Mouse (Mus musculus): ENCODE data around the gene Gadd45a. TPM values are rescaled to one million over a fixed set of nuclear protein-coding genes. Genes with fewer than 3 reads are reported as not detected.
"Not testable (repeated sequence)": the region's sequence is repeated elsewhere in the genome, so short reads cannot be mapped to it uniquely, and the experiment has no call there.

The Gadd45a gene
- total RNA-seq, 2 experiments from 2014 or later: 16.8 to 19.3 TPM

DNA sequence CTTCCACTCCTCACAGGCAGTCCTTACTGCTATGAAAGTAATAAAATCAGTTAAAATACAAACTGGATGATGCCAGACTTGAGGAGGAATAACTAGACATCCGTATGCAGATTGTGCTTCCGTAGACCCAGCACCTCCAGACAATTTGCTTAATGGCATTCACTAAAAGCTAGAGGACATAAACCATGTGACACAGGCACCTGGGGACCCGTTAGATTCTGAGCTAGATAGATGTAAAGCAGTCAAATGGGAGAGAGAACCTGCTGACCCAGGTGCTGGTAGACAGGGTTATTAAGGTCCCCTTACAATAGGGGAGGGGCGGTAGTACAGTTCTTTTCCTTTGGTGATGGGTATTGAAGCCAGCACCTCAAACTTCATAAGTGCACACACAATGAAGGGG lies 13.5 kb downstream of the Gadd45a start:
- DNase-seq: no peak
- intact Hi-C loops (cut with DNase I): no loop called here

DNA sequence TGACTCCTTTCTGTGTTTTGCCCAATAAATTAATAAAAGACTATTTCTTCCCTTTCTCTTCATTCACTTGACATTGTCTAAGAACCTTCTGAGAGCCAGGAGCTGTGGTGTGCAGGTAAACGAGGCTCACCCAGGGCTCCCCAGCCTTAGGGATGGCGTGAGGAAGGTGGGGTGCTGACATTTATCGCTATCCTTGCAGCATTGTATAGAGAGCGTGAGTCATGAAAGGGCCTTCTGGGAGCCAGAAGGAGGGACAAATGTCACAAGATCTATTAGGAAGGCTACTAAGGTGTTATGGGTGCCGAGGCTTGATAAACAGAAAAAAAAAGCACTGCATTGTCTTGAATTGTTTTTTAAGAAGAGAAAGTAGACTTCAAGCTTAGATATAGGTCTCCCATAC lies 15.9 kb downstream of the Gadd45a start:
- DNase-seq: no peak
- intact Hi-C loops (cut with DNase I): no loop called here

DNA sequence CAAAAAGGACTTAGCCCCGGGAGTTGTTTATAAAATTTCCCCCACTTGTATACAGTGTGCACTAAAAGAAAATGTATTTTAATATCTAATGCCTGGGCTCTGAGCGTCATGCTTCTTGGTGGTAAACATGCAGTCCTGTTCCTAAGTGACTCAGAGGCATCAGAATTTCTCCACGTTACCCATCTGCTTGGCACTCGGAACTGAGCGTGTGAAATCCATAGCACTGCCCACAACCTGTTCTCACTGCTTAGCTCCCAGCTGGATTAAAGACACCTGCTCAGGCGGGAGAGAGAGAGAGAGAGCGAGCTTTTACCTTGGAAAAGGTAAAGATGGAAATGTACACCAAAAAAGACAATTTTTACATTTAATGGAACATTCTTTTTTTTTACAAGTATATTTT lies 18.3 kb downstream of the Gadd45a start:
- intact Hi-C loops (cut with DNase I): not testable (repeated sequence)

DNA sequence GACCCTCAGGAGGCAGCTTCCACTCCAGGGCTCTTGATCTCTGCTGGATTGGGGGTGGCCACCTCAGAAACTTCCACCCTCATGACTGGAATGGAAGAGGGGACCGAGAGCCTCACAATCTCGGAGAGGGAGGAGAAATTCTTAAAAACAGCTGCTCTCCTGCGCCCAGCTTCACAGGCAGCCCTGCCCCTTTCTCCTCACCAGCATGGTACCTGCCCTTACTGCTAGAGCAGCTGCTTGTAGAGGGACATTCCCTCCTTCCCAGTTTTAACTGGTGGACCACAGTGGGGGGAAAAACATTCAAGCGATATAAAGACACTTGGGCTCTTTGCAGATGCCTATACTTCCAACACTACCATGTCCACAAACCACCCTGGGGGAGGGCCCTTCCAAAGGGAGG lies 18.9 kb downstream of the Gadd45a start:
- intact Hi-C loops (cut with DNase I): no loop called here
- no peak for DNase-seq

More for the DNA sequence above, 18.3 kb downstream of the Gadd45a start:
- DNase-seq: not testable (repeated sequence)

DNA sequence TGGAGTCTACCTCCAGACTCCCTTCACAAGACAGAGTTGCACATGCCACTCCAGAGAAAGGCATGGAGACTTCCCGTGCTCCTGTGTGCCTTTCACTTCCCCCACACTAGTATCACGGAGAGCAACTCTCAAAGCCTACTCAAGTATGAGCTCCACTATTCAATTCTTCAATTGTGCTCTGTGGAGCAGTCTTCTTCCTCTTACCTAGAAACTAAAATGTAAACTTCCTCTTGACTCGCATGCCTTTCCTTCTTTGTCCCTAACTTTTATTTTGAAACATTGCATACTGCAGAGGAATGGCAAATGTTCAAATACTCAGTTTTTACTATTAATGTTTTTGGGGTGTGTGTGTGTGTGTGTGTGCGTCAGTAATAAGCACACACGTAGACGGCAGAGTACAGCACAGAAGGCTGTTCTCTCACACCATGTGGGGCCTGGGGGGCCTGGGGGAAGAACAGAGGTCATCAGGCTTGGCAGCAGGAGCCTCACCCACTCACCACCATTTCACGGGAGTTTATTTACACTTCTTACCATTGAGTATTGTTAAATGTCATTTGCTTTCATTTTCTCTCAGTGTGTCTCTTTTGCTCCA lies 20.6 kb downstream of the Gadd45a start:
- no peak for DNase-seq
- intact Hi-C loops (cut with DNase I): no loop called here

DNA sequence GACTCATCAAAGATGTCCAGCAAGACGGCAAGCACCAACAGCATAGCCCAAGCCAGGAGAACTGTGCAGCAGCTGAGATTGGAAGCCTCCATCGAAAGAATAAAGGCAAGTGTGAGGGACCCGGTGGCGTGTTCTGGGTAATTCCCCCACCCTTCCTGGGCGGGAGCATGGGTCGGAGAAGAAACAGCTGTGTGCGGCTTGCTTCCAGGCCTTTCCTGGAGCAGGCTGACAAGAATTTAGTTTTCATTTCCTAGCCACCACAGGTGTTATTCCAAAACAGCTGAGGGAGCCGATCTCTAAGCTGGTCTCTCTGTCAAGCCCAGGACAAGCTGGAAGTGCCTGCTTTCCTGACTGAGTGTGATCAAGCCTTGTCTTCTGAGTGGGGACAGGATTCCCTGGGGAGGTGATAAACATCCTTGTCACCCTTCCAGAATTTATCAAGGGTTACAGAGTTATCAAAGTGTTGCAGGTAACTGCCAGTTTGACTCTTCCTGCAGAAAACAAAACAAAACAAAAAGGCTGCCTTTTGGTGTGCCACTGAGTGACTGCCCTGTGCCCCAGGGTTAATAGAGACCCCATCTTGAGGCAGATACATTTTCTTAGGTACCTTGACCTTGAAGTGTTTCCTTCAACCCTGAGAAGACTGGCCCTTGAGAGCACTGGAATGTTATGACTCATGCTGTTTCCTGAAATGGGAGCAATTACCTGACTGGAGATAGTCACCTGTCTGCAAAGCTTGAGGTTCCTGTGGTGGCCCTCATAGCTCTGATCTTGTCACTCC lies 21.3 kb downstream of the Gadd45a start:
- peak; percentile 58 to 63 for DNase-seq
- intact Hi-C loops (cut with DNase I): no loop called here

DNA sequence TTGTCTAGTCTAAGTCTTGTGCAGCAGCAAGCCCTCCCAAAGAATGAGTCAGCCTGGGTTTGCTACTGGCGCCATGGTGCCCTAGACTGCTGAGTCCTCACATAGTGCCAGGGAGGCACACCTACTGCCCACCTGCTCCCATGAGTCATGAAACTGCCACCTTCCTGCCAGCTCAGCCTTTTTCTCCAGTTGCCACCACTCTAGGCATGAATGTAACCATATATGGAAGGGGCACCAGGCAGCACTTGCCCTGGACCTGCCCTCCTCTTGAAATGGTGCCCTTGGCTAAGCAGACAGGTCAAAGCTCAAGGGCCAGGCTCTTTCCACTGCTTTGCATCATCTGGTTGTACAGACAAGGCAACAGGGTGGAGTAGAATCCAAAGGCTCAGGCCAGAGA lies 22.6 kb downstream of the Gadd45a start:
- intact Hi-C loops (cut with DNase I): no loop called here
- no peak for DNase-seq

DNA sequence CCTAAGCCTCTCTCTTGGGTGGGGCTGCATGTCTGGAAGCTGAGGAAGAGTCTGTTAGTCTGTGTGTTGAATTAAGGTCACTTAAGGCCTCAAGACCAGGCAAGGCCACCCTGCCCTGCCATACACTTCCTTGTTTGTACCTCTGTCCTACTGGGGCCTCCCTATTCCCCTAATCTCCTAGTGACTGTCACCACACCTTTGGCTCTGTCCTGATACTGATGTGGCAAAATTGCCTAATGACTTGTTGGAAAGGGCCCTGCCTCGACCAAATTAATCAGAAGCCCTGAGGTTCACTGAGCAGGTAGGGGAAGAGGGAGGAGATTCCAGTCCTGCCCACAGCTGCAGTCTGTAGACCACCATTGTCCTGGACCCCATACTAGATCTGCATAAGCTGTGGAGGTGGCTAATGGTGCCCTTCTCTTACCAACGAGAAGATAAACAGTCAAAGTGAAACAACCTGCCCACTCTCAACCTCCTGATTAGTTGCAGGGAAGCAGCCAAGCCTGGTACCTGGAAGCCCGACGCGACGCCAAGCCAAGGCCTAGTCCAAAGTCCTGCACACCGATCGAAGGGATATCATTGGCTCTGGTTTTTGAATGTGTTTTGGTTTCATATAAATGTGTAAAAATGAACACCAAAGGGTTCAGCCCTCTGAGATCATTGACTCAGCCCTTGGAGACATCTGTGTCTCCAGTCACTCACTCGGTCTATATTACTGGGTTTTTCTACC lies 23.1 kb downstream of the Gadd45a start:
- DNase-seq: no peak
- intact Hi-C loops (cut with DNase I): no loop called here

DNA sequence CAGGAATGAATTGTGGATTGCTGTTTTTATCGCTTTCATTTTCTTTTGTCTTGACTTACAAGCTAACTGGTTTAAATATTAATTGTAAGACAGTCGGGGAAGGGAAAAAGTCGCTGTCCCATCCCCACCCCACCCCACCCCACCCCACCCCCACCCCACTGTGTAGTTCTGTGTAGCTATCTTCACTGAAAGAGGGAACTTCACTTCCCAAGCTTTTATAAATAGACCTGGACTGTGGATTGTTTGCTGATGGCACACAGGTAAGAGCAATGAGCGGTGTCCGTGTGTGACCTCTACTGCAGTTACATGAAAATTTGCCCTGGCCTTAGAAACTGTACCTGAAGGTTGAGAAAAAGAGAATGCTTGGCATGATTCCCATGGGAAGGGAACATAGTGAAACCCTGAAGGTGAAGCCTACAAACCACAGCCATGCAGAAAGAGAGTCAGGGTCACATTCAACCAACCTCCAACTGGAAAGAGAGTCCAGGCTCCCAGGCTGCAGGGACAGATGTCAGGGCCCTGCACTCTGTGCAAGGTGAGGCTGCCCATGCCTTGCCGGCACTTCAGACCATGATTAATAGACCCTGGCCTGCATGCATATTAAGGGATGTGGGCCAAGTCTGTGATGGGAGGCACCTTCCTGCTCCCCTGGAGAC lies 23.8 kb downstream of the Gadd45a start:
- no peak for DNase-seq
- intact Hi-C loops (cut with DNase I): no loop called here

DNA sequence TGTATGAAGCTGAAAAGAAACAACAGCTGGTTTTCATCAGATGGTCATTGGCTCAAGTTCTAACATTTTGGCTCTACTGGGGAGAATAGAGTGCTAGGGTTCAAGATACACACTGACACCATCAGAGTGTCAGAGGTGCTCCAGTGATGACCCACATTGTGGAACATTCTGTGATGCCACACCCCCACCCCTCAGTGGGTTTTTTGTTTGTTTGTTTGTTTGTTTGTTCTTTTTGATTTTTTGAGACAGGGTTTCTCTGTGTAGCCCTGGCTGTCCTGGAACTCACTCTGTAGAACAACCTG lies 26.1 kb downstream of the Gadd45a start:
- no peak for DNase-seq
- intact Hi-C loops (cut with DNase I): no loop called here

DNA sequence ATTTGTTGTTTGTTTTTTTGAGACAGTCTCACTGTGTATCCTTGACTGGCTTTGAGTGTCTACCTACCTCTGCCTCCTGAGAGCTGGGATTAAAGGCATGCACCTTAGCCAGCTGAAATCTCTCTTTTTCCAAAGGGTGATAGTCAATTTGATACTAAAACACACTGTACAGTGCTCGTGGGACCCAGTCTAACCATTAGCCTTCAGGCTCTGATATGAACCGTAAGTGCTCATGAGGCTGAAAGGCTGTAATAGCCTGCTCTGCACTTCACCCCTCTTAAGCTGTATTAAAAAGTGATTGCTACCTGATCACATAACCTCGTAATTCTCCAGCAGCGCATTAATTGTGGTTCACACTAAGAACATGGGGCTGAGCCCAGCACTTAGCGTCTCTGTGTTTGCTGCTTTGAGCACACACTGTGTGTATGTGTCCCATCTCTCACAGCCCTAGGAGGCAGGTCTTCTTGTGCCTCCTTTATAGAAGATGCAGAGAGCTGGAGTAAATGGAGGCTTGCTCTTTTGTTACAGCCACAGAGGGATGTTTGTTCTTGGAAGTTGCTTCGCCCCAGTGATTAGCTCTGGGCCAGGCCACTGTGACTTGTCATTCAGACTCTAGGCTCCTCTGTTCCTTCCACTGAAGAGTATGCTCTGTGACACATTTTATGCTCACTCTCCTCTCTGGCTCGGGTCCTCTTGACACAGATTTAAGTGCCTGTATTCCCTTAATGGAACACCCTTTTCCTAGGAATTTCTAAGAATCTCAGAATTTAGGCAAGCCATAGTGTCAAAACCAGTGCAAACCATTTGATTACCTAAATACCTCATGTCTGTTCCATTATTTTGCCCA lies 26.7 kb downstream of the Gadd45a start:
- no peak for DNase-seq
- intact Hi-C loops (cut with DNase I): no loop called here

DNA sequence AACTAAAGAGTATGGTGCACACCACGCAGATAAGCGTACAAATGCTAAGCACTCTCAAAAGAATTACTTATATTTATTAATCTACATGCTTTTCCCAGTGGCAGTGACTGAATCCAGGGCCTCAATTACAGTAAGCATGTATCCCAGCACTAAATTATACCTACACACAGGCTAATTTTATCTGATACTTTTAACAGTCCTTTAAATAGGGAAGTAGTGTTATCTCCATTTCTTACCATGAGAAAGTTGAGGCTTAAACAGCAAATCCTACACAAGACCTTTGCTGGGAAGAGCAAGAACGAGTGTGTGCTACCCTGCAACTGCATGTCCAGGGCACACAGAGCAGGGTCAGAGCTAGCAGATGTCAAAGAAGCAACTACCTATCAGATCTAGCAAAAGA lies 27.4 kb downstream of the Gadd45a start:
- intact Hi-C loops (cut with DNase I): no loop called here

DNA sequence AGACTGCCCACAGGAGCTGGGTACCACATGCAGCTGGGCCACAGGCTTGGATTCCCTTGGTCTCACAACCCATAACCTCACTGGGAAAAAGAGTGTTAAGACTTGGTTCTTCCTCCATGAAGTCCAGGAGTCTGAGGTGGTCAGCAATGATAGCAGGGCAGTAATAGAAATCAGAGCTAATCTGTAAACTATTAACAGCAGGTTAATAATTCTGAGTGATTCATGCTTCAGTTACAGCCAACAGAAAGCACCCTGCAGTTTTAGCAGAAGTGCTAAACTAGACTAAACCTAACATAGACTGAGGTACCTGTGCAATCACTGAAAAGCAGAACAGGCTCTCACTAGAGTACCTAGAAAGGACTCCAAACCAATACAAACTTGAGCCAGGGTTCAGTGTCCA lies 37.5 kb downstream of the Gadd45a start:
- no peak for DNase-seq
- intact Hi-C loops (cut with DNase I): no loop called here

More for the DNA sequence above, 27.4 kb downstream of the Gadd45a start:
- no peak for DNase-seq

DNA sequence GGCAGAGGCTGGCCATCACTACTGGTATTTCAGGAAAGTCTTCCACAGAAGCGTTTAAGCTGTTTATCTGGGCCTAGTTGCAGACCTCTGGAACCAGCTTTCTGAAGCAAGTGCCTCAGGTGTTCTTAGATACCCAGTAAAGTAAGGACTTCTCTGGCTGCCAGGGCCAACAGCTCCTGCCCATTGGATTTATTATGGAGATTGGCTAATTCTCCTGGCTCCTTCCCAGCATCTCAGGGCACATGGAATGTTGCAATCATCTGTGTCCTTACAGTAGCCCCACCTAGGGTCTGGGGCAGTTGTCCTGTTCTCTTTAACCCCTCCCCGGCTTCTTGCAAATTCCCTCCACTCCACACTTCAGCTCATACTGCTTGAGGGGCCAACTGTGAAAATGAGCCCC lies 38.6 kb downstream of the Gadd45a start:
- intact Hi-C loops (cut with DNase I): no loop called here
- DNase-seq: no peak

DNA sequence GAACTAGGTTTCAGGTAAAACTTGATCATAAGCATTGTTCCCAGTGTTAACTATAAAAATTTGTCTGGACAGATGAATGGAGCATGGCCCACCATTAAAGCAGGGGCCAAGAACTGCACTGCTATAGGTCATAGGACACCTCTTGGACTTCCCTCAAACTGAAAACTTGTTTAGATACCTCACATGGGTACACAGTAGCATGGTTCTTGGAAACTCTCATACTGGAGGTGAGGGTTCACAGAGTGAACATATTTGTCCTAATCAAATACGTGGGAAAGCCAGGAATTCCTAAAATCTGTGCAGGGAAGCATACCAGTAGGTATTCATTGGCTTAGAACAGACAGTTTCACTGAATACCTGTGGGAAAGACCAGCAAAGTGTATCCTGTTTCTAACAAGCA lies 41.0 kb downstream of the Gadd45a start:
- intact Hi-C loops (cut with DNase I): no loop called here
- DNase-seq: no peak

DNA sequence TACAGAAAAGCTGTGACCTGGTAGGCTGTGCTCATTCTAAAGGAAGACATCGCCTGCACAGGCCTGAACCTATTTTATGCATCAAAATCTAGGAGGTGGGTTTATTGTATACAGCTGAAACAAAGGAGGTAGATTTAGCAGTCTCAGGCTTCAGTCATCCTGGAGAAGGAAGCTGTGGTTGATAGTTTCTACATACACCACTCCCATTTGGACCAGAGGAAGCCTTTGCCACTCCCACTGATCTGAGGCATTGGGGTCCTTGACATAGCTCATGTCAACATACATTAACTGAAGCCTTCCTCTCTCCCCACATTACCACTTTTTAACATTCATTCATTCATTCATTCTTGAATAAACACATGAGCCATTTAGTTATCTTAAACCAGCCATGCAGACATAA lies 41.4 kb downstream of the Gadd45a start:
- intact Hi-C loops (cut with DNase I): no loop called here

DNA sequence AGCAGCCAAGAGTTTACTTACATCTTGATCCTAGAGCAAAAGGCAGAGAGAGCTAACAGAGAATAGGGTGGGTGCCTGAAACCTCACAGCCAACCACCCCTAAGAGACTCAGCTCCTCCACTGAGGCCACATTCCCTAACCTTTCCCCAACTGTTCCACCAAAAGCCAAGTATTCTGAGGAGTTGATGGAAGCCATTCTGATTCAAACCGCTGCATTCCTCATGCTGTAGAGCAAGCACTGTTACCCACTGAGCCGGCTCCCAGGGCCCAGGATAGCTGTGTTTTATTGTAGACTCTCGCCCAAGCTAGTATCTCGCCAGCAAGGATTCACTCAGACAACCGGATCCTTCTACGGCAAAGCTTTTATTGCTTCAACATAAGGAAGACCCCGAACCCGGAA lies 42.3 kb downstream of the Gadd45a start:
- intact Hi-C loops (cut with DNase I): no loop called here

More for the DNA sequence above, 41.4 kb downstream of the Gadd45a start:
- DNase-seq: no peak

DNA sequence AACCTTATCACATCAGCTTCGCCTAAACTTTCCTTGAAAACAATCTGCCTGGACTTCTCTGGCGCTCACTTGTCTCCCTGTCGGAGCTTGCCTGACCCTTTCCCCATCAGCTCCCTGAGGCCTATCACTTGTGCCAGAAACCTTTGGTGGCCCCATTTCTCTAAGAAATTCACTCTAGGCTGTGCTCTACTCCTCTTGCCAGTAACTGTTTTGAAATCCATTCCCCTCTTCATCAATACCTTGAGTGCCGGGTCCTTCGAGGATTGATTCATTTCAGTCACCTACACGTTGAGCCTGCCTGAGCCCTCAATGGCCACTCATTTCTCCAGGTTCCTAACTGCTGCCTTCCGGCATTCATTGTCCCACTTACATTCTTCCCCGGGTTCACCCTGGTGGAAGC lies 44.5 kb downstream of the Gadd45a start:
- intact Hi-C loops (cut with DNase I): no loop called here
- no peak for DNase-seq

More for the DNA sequence above, 42.3 kb downstream of the Gadd45a start:
- no peak for DNase-seq

DNA sequence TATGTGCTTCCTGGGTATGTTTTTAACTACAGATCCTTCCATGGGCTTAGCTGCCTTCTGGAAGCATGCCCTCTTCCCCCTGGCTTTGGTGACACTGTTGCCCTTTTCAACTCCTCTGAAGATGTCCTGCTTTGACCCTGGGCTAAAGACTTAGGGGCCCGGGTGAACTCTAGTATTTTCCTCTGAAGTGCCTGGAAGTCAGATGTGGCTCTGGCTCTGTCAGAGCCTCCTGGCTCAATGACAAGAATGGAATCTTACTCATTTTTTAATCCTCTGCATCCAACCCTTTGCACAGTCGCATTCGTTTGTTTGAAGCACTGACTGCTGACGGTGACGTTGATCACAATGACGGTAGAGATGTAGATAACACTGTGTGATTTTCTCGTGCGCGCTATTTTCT lies 45.0 kb downstream of the Gadd45a start:
- intact Hi-C loops (cut with DNase I): no loop called here
- peak; percentile 43 to 46 for DNase-seq

DNA sequence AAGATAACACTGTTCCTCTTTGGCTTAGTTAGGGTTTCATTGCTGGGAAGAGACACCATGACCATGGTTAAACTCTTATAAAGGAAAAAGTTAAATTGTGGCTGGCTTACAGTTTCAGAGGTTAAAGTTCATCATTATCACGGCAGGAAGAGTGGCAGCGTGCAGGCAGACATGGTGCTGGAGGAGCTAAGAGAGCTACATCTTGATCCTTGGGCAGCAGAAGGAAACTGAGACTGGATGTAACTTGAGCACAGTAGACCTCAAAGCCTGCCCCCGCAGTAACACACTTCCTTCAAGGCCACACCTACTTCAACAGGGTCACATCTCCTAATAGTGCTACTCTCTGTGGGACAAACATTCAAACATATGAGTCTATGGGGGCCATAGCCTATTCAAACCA lies 47.7 kb downstream of the Gadd45a start:
- intact Hi-C loops (cut with DNase I): no loop called here
- DNase-seq: no peak

DNA sequence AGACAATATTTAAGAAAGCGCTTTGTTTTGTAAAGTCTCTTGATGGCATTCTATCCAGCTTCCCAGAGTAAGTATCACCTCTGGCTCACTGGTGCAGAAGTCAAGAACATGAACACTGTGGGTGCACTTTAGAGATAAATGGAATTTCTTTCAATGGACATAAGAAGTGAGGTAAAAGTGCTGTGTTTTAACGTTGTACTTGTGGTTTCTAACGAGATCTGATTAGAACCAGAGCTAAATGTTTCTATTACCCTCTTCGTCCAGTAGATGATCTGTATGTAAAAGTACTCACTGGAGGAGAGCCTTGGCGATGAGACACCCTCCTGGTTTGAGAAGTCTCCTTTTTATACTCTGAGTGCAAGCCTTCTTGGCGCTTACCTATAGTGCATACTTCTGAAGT lies 48.2 kb downstream of the Gadd45a start:
- intact Hi-C loops (cut with DNase I): no loop called here
- no peak for DNase-seq

Measured in heart, postnatal 10 days (tissue).